In the genomic region with DNA sequence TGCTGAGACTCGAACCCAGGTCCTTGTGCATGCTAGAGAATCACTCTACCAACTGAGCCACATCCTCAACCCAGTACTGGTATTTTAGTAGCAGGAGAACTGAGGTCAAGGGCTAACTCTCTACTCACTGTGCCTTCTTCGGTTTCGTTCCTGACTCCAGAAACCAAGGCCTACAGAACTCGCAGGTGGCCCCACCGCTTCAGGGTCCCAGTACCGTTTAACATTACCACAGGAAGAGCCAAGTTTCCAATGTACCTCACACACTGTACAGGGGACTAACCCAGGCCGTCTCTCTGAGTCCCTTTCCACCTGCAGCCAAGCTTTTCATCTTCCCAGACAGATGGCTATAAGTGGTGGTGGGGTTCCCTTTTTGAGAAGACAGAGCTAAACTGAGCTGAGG, we compare ENCODE assay signal across 35 mouse cellular contexts. TPM values are rescaled to one million over a fixed set of nuclear protein-coding genes. Genes with fewer than 3 reads are reported as not detected.
"Had no signal": no experiment of that assay in that cellular context is flagged by ENCODE, and none has a peak within 500 bp of the region (broad histone marks: within the 10 kb centered on the region; RNA-seq: fewer than 3 reads in every experiment).

No protein-coding gene starts in this region.

- H3K4me3 ChIP-seq: limb, embryonic 10.5 days; limb, embryonic 12.5 days; limb, embryonic 13.5 days; limb, embryonic 15.5 days; liver, embryonic 13.5 days; liver, embryonic 15.5 days; lung, embryonic 15.5 days; megakaryocyte, embryonic 14.5 days; midbrain, embryonic 10.5 days; midbrain, embryonic 12.5 days; midbrain, embryonic 13.5 days; midbrain, embryonic 15.5 days; myocyte; neural tube, embryonic 12.5 days had no signal

- ATAC-seq: liver, postnatal 0 days; lung, postnatal 0 days; midbrain, embryonic 13.5 days; midbrain, embryonic 15.5 days; midbrain, embryonic 16.5 days had no signal

- H3K9ac ChIP-seq: limb, embryonic 12.5 days; limb, embryonic 13.5 days; limb, embryonic 15.5 days; liver, embryonic 13.5 days; liver, embryonic 14.5 days; liver, embryonic 15.5 days; liver, postnatal 0 days; lung, embryonic 14.5 days; lung, embryonic 15.5 days; midbrain, embryonic 12.5 days; midbrain, embryonic 13.5 days; midbrain, embryonic 15.5 days; neural tube, embryonic 12.5 days had no signal

- H3K4me2 ChIP-seq: limb, embryonic 12.5 days; limb, embryonic 13.5 days; limb, embryonic 15.5 days; liver, embryonic 11.5 days; liver, embryonic 13.5 days; liver, embryonic 15.5 days; lung, embryonic 14.5 days; lung, embryonic 15.5 days; midbrain, embryonic 11.5 days; midbrain, embryonic 12.5 days; midbrain, embryonic 13.5 days; midbrain, embryonic 15.5 days; neural tube, embryonic 12.5 days had no signal

- H3K9me3 ChIP-seq: limb, embryonic 10.5 days; limb, embryonic 15.5 days; liver, embryonic 13.5 days; liver, embryonic 15.5 days; lung, embryonic 15.5 days; megakaryocyte, embryonic 14.5 days; midbrain, embryonic 15.5 days had no signal

- H3K27ac ChIP-seq: limb, embryonic 10.5 days; limb, embryonic 12.5 days; limb, embryonic 13.5 days; limb, embryonic 15.5 days; liver, embryonic 13.5 days; liver, embryonic 14.5 days; liver, embryonic 15.5 days; lung, embryonic 15.5 days; macrophage; midbrain, embryonic 10.5 days; midbrain, embryonic 12.5 days; midbrain, embryonic 13.5 days; midbrain, embryonic 15.5 days; neural tube, embryonic 12.5 days had no signal

- DNase-seq: left cerebral cortex, postnatal 4 days; liver; liver, embryonic 13.5 days; liver, postnatal 0 days; lung, adult 18-20 months; lung, adult 2 months; lung, embryonic 14.5 days; lung, postnatal 10 days; lung, postnatal 14 days; lung, postnatal 36 days; lung, postnatal 4 days; midbrain, embryonic 14.5 days had no signal

- H3K27me3 ChIP-seq: liver, embryonic 13.5 days; liver, embryonic 15.5 days; lung, embryonic 15.5 days; midbrain, embryonic 13.5 days; midbrain, embryonic 15.5 days; neural tube, embryonic 12.5 days had no signal

- H3K36me3 ChIP-seq: limb, embryonic 10.5 days; limb, embryonic 12.5 days; limb, embryonic 13.5 days; limb, embryonic 15.5 days; liver, embryonic 13.5 days; liver, embryonic 15.5 days; lung, embryonic 15.5 days; midbrain, embryonic 10.5 days; midbrain, embryonic 12.5 days; midbrain, embryonic 13.5 days; midbrain, embryonic 15.5 days; neural tube, embryonic 12.5 days had no signal

RNA-seq across cellular contexts. Expression of gene Rac2, which starts 12.8 kb away (rescaled TPM):
- polyA plus RNA-seq: myocyte had no signal

RNA-seq across cellular contexts. Expression of gene Sstr3, which starts 40.9 kb away (rescaled TPM):
- total RNA-seq: megakaryocyte progenitor cell, adult 5-6 weeks; megakaryocyte-erythroid progenitor cell, adult 5-6 weeks had no signal
- polyA plus RNA-seq: limb, embryonic 10.5 days; limb, embryonic 11.5 days; limb, embryonic 13.5 days; liver, adult 2 months; liver, embryonic 11.5 days; liver, embryonic 13.5 days; liver, embryonic 15.5 days; liver, postnatal 0 days; lung, embryonic 15.5 days; macrophage; midbrain, embryonic 11.5 days; myocyte had no signal
